Mouse (Mus musculus) embryo, embryonic 9.5 days (tissue): ENCODE measurements at regions not wholly inside any gene's neighbourhood (a gene's known extent, or its start where the extent isn't known, plus 50 kb on each side); places are given as distances from the start of the nearest gene placed in this dataset.
A peak's percentile ranks its signal among the peaks of the same experiment; 100 is the strongest.

Source experiments
- DNase-seq: peaks from one replicate; pipeline ENCODE4 v3.0.0-alpha.2; 2017; ENCODE audit errors: extremely low spot score

DNA sequence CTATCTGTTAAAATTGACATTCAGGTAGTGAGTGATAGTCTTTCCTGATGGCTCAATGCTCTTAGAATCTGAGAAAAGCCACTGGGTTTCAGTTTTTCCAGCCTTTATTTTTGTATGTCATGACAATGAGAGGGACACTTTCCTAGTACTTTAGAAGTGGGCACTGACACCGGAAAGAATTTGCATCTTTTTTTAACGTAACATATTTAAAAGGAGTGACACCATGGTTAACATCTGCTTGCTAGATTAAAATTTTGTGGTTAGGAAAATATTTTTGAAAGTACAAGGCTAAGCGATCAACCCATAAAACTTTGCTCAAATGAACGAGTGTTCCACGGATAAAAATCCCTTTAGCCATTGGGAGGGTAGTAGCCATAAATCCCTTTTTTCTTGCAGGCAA is 174.7 kb downstream of the 1700129C05Rik start:
- no peak for DNase-seq

DNA sequence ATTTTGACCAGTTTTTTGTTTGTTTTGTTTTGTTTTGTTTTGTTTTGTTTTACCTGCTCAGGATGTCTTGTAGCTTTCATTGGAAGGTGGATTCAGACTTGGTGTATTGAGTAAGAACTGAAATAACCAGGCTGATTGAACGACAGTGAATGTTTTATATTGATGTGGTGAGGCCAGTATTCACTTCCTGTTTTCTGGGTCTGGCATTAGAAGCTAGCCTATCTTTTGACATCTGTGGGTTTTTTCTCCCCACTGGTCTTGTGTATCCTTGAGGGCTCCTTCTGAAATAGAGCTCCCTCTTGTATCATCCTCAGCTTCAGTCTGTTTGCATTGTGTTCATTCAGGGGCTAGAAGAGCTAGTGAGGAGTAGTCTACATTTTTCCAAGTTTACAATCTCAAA is 175.5 kb downstream of the 1700129C05Rik start:
- DNase-seq, result no peak

DNA sequence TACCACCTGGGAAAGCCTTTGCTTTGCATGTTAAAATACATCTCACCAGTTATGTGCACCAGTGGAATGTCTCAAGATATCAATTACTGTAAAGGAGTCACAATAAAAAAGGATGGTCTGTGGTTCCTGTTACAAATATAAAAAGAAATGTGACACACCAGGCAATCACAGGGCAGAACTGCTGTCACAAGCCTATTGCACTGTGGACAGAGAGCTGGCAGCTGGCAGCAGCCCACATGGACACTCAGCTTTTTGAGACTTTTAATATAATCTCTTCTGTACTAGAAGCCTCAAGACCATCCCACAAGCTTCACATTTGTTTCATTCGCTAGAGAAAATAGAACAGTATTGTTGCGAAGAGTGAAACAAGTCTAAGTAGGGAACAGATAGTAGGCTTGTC is 197.7 kb downstream of the 1700129C05Rik start:
- DNase-seq, result no peak

DNA sequence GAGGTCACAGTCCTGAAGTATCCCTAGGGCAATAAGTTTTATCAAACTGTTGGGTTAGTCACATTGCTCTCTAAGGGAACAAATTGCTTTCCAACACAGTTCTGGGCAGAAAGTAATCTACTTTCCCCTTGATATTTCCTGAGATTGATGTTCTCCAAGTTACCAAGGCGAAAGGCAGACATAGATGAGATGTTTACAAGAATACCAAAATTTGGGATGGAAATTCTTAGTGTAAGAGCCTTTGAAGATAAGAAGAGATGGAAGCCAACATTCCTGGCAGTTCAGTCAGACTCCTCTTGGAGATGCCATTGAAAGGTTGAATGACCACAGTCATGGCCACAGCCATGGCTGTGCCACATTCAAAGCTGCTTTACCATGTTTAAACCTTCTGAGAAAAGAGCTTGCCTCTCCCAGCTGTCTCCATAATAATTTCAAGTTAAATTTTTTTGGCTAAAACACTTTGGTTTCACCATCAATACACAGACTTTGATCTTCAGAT is 199.4 kb downstream of the 1700129C05Rik start:
- no peak for DNase-seq

DNA sequence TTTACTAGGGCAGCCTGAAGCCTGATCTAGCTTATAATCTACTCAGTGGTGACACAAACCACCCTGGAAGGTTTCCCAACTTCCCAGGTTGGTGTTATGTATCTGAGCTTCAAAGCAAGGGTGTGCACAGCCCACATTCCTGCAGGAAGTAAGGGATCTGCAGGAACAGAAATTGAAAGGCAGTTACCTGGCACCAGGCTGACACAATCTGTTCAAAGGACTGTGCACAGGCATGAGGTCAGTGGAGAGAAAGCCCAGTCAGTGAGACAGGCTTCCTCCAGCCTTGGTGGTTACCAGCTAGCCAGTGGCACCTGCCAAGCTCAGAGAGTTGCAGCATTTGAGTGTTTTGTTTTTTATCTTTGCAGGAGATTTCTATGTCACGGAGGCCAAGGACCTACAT is 203.6 kb downstream of the 1700129C05Rik start:
- DNase-seq, result no peak

DNA sequence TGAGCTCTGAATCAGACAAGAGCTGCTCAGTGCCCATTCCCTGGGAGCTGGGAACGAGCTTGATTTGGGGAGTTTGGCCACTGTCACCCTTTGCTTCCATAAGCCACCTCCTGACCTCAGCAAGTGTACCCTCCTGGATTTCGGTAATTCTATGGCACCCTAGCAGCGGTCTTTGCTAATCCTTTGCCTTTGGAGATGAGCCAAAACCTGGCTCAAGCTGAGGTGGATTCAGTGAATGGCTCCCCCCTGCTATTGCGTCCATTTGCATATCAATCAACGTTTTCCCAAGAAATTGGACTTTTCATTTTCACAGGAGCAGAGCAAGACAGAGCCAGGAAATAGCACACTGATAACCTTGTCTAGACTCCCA is 204.1 kb downstream of the 1700129C05Rik start:
- no peak for DNase-seq

DNA sequence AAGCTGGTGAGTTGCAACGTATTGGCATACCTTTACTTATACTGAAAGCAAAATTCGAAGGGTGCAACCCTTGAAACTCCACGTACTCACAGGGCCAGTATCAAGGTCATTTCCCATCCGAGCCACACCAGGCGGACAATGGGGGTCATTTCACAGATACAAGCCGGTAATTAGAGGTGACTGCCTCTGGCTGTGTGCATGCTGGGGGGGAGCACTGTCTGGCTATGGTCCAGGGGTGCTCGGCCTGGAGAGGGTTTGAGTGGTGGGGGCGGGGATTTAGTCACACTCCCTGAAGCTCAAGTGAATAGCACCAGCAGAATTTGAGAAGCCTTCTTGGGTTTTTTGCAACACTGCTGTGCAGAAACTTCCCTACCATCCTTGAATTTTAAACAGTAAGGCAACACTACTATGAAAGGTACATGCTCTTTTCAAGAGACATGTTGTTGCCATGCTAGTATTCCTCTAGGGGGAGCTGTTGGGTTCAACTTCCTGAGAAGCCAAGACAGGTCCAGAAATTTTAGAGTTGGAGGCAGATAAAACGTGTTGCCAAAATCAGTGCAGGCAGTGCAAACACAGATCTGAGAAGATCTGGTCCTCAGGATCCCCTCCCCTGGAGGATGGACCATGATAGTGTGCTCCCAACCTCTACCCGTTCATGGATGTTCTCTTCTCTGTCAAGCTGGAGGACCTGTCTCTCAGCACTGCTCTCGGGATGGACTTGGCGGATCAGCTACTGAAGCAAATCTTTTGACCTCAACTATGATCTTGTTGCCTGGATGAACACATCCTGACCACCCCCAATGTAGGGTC is 204.7 kb downstream of the 1700129C05Rik start:
- DNase-seq, result peak; percentile 27

DNA sequence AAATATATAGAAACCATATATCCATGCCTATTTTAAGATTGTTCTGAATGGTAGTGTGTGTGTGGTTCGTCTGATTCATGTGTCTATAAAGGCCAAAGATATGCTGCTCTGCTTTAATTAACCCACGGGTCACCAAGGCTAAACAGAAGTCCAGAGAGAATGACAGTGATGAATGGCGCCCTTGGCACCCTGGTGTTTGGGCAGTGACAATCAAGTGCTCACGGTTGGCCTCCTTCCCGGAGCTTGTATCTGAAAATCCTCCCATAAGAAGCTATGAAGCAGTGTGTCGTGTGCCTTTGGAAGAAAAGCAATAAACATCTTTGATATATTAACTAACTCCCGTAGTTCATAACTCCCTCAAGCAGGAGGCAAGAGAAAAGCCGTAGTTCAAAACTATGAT is 205.4 kb downstream of the 1700129C05Rik start:
- DNase-seq, result peak; percentile 72

DNA sequence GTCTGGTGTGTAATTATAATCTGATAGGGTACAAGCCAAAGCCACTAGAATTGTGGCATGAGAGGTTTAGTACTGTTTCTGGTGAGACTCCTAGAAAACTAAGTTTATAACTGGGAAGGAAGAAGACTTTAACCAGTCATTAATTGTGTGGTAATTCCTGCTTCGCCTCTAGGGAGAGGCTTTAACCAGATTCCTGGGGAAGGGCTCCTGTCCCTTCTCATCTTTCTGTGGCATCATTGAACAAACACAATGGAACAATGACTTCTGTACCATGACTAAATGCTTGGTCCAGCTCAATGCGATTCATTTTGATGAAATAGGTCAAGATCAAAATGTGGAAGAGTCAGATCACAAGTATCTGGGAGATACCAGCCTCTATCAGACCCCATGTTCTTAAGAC is 206.6 kb downstream of the 1700129C05Rik start:
- peak; percentile 5 for DNase-seq

DNA sequence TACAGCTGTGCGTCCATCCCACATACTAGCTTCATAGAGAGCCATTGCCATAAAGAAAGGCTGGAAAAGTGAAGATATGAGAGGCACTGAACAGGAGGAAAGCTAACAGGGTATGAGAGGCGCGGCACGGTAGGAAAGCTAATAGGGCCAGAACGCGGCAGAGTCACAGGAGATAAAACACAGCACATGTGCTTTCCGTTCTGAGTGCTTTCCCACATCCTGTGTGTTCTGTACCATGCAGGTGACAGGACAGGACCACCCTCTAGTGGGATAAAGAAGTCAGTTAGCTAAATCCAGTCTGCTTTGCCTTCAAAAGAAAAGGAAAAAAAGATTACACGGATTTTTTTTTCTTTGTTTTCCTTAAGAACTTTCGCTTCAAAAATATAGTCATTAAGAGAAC is 224.8 kb downstream of the 1700129C05Rik start:
- no peak for DNase-seq

DNA sequence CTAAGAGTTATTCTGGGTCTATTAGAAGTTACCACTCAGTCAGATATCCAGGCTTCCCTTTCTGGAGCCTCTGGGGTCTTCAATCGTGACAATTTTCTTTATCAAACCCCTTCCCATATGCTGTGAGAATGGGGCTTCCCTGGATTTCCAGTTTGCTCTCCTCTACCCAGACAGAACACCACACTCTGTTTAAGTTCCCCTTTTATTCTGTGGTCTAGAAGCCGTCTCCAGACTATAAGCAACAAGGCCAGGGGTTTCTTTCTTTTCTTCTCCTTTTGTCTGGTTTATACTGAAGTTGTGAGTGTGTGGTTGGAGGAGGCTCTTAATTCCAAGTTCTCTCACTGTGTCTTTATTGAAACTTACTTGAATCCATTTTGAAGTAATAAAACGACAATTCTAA is 225.5 kb downstream of the 1700129C05Rik start:
- no peak for DNase-seq

DNA sequence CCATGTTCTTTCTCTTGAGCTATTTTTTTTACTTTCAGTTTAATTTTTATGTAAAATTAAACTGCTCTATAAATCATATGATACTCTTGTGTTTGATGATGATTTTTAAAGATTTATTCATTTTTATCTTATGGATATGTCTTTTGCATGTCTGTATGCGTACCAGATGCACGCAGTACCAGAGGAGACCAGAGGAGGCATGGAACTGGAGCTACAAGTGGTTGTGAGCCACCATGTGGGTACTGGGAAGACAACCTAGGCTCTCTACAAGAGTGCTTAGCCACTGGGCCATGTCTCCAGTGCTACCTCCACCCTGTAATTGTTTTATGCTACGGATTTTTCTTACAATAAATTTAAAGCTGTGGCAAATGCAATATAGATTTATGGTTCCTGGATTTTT is 227.8 kb downstream of the 1700129C05Rik start:
- DNase-seq, result no peak

DNA sequence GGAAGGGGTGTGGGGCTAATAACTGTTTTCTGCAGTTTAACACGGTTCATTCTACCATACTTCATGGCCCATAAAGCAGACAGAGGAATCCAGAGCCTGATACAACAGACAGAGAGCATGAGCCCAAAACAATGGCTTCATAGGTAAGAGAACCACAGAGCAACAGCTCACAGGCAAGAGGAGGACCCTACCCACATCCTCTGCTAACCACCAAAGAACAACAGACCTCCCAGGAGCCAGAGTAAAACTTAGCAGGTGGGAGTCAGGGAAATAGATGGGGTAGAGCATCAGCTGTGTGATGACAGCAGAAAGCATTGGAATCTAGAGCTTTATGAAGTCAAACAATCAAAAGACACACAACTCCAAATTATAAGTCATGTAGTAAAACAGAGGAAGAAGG is 231.8 kb downstream of the 1700129C05Rik start:
- no peak for DNase-seq

DNA sequence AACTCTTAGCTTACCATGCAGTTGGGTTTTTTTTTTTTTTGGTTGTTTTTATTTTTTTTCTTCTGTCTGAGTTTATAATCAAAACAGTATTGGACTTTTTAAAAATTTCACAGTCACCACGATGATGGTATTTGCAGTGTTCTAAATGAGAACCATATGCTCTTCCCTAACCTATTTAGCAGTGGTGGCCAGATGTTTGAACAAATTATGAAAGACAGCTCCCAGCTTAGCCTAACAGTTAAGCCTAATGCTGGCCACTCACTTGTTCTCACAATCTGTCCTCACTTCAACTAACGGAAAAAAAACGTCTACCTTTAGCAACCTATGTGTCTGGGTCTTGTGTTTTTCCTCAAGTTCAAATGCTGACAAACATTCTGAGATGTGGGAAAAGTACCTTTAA is 234.8 kb downstream of the 1700129C05Rik start:
- peak; percentile 1 for DNase-seq

DNA sequence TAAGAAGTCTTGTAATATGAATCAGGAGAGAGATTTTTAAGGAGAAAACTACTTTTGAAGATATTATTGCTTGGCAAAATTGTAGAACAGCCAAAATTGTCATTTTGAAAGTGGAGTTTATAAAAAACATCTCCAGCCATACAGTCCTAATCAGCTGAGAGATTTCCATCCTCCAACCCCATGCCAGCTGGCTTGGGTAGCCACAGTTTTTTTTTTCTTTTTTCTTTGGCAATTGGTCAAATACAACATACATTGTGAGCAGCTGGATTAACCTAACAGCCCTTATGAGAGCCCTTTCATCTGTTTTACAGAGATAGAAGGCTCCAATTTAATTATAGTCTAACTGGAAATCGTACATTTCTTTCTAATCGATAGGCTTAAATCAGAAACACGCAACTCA is 235.3 kb downstream of the 1700129C05Rik start:
- DNase-seq, result no peak

DNA sequence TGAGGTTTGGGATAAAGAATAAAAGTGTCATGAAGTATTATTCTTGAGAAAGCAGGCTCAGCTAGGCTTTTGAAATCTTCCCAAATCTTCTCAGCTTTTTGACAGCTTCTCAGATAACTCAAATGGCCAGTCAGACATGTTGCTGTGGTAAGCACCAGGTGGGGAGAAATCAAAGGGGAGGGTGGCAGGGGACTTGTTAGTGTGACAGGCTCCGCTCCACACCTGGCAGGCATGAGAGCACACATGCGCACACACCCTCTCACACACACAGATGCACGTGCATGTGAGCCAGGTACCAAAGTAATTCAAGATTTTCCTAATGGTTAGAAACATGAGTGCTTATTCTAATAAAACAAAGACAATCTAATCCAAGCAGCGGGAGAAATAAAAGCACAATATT is 236.1 kb downstream of the 1700129C05Rik start:
- no peak for DNase-seq

DNA sequence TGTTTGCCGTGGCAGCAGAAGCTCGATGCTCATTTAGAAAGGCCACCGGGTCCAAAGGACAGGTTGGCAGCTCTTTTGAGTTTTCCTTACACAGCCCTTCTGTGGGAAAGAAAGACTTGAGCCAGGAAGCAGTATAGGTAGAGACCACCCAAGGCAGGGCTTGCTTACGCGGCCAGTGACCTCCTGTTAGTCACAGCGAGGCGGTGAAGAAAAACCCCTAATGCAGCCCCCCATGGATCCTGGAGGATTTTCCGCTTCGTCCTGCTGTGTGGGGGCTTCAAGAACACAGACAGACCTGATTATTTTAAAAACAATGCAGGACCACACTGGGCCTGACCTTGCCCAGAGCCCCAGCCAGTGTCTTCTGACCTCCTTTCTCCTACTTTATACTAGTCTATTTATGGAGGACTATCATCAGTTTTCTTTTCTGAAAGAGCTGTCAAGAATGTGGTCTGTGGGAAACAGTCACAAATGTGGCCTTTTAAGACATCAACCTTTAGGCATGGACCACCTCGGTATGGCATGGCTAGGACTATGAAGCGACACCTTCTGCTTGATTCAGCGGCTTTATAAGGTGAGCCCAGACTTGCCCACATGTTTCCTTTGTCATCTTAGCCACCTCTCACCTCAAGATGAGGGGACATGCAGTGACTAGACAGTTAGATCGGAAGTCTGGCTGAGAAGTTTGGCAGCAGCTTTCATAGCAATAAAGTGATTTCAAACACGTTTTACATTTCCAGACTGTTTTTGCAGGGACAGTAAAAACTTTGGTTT is 274.3 kb downstream of the 1700129C05Rik start:
- peak; percentile 34 for DNase-seq

DNA sequence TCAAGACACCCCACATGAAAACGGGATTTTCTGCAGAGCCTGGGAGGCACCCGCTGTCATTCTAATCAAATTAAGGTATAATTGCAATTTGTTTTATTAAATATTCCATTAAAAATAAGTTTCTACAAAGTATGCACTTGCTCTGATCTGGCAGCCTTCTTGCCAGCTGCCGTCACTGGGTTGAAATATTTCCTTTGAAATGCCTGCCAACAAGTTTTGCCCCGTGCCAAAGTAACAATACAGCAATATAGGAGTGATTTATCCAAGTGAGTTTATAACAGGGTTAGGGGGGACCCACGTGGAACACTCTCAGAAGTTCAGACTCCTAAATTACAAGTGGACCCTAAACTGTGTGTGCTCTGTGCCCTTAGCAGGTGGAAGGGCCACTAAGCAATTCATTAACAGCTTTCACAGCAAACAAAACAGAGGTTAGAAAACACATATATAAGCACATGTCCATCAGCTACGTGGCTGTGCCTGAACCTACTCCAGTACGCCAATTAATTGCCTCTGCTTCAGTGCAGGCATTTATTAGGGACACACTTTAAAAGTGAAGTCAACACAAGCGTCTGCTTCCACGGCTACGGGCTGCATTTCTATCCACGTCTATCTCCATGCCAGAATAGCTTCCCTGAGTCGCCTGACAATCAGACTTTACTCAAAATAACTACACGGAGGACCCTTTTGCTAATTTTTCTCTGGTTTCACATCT is 275.1 kb downstream of the 1700129C05Rik start:
- peak; percentile 20 for DNase-seq

DNA sequence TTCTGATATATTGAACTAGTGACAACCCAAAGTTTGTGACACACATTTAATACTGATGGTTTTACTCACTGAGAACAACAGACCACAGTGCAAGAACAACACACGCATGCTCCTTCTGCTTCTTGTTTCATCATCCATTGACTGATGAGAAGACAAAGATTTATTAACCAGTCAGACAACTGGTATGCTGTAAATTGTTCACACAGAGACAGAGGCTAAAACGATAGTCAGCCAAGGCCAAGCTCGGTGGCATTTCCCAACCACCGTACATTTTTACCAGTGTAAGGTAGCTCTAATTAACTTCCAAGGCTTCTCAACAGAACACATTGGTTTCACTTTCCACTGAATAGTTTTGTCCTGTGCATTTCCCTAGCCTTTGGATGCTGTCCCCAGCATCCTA is 287.8 kb downstream of the 1700129C05Rik start:
- DNase-seq, result no peak

DNA sequence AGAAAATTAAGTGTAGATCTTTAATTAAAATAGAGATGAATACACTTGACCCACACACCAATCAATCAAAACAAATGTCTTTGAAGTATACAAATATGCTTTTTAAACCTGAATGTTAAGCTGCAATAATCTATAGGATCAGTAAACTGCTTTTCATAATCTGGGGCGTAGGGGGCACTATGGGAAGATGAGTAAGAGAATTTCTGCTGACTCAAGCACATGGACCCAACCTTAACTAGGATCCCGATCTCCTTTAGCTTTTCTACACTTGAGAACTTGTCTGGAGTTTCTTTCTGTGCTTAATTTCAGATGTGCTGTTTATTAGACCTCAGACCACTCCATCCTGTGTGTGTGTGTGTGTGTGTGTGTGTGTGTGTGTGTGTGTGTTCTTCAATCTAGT is 298.1 kb downstream of the 1700129C05Rik start:
- DNase-seq, result no peak

DNA sequence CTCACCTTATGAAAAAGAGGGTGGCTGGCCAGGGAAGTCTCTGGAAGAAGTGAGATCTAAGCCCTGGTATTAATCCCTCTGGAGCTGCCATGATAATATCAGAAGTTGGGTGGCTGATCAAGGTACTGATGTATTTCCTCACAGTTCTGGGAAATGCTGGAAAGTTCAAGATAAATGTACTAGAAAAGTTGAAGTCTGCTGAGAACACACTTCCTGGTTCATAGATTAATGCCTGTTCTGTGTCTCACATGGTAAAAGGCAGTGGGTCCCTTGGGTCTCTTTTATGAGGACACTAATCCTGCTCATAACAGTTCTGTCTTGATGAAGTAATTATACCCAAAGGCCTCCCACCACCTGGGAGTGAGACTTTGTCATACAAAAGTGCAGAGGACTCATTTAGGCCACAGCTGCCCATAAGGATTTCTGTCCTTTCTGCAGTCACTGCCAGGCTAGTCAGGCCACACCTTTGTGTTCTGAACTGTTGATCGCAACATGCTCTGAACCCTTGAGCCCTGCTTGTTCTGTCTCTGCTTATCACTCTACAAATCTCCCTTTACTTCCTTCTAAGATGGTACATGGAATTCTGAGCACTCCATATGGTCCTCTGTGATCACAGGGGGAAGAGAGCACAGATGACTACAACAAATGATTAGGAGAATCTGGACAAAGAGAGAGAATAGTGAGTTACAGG is 300.4 kb downstream of the 1700129C05Rik start:
- DNase-seq, result no peak

DNA sequence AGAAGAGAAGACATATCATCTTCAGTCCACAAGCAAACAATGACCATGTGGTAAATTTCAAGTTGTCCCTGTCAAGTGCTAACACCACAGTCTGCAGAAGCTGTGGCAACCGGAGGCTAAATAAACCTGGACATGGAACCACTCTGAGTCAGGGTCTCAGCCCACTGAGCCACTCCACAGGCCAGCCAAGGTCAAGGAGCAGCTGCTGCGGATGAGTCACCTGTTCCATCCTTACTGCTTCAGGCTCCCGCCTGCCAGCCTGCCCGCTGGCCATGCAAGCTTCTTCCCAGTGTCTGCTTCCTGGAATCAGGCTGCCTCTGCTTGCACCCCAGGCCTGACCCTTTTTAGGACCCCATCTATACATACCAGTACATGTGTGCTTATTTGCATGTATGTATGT is 319.8 kb downstream of the 1700129C05Rik start:
- DNase-seq, result no peak
